Mouse (Mus musculus) lung, postnatal 0 days (tissue): ENCODE measurements at regions not wholly inside any gene's neighbourhood (a gene's known extent, or its start where the extent isn't known, plus 50 kb on each side); places are given as distances from the start of the nearest gene placed in this dataset.

Experiments
- CTCF ChIP-seq: IDR thresholded peaks from 2 replicates; pipeline ENCODE4 v1.5.1; 2016; ENCODE audit warnings: antibody characterized with exemption, mild to moderate bottlenecking
- EP300 ChIP-seq: IDR thresholded peaks from 2 replicates; pipeline ENCODE4 v1.6.1; 2016; ENCODE audit warnings: antibody characterized with exemption, mild to moderate bottlenecking, control low read depth

DNA sequence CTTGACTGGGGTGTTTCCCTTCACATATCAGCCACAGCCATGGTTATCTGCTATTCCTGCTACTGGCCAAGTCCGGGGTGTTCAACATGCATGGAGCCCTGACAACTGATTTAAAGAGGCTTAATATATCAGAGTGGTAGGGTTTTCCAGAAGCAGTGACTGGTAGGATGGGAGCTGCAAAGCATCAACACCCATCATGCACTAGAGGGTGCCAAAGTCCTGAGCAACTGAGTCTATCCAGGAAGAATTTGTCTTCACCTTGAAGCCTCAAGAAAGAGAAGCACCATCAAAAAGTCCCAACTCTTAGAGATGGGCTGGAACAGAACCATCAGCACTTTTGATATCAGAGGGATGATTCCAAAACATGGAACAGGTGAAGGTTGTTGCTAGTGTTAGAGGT is 100.5 kb upstream of the Fmo9 start:
- peak; percentile 63 for TF ChIP-seq CTCF
- no peak for TF ChIP-seq EP300
